Mouse (Mus musculus) ES-Bruce4 (cell line): Measurements from ENCODE around the gene Manf.

Experiments used
- CTCF ChIP-seq: IDR thresholded peaks from one replicate; pipeline ENCODE4 v1.8.1; 2011; ENCODE audit warnings: low read depth, low read length
- POLR2A ChIP-seq: IDR thresholded peaks from one replicate; pipeline ENCODE4 v1.8.1; 2011; ENCODE audit warnings: low read length; ENCODE audit not compliant: insufficient read depth

GRCm38 (mm10) chr9:106903791-106904134, 12.0 kb upstream of the Manf start:
- no peak for TF ChIP-seq CTCF
- TF ChIP-seq POLR2A, result no peak
